Mouse (Mus musculus): ENCODE data around the gene Slc16a13. TPM values are rescaled to one million over a fixed set of nuclear protein-coding genes. Genes with fewer than 3 reads are reported as not detected.

Slc16a13 gene
- total and polyA plus RNA-seq, 3 experiments = 4.7 to 8.3 (median 5.7) TPM

DNA sequence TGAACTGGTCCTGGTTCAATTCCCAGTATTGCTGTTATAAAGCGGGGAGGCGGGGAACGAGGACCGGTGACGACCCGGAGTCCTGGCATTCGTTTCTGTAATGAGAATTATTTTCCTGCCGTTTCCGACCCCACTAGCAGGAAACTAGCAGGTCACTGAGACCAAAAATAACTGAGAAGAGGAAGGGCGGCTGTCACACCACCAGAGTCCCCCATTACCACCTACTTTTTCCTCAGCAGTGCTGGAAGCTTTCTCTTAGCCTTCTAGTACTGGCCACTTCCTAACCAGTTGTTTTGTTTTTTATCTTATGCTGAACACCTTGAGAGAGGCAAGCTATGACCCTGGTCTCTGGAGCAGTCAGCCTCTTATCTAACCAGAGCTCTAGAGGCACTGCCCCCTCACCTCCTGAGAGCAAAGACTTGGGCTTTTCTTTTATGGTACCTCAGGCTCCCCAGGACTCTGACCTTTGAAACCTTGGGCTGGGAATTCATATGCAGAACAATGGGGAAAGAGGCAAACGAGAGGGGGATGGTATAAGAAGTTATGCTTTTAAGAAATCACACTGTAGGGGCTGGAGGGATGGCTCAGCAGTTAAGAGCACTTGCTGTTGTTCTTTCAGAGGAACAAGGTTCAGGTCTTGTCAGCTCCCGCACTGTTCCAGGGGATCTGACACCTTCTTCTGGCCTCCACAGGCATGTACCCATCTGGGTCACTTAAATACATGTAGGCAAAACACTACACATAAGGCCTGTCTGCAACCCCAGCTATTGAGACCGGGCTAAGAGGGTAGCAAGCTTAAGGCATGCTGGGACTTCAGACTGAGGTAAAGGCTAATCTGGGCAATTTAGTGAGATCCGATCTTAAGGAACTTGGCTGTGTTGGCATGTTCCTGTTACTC is 988 bp upstream of the Slc16a13 start:
- DNase-seq (ENCODE audit: low spot score) (peak; percentile 64), ATAC-seq (ENCODE audit: extremely low read depth, insufficient number of reproducible peaks, low FRiP score, poor library complexity, severe bottlenecking) (peak; percentile 50)
- TF ChIP-seq TAL1 (conservative IDR thresholded peaks at IDR 0.05; ENCODE audit: low read depth, low read length) (peak; percentile 84), GATA1 (IDR thresholded peaks at IDR 0.05; ENCODE audit: borderline replicate concordance, low read length) (no peak)
- Histone ChIP-seq H3K4me3 (ENCODE audit: low read depth, low read length) (peak overlapping the region; percentile 73), H3K4me1 (ENCODE audit: insufficient read depth, low read depth, low read length) (peaks cover 60% of the 10 kb centered on the region), H3K9me3 (replicated peaks) (no peaks in the 10 kb centered on the region), H3K27me3 (ENCODE audit: insufficient read depth, low read length) (0 out of 2 replicates have a peak, but pooled peaks cover 3% of the 10 kb centered on the region), H3K36me3 (replicated peaks) (peaks cover 37% of the 10 kb centered on the region)

DNA sequence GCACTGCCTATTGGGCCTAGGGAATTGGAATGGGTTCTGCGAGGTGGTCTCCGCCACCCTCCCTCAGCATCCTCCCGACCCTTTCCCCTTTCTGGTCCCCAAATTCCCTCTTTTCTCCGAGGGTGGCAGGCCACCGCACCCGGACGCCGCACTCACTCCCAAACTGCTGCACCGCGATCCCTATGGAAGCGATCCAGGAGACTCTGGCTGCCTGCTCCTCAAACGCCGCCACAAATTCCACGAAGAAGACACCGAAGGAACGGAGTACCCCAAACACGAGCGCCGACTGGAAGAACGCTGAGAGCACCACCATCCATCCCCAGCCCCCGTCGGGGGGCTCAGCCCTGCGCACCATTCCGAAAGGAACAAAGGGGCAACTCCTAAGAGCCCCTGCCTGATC is 541 bp downstream of the Slc16a13 start:
- Histone ChIP-seq H3K36me3 (replicated peaks) (peaks cover 50% of the 10 kb centered on the region), H3K27me3 (ENCODE audit: insufficient read depth, low read length) (no peaks in the 10 kb centered on the region), H3K4me1 (ENCODE audit: insufficient read depth, low read depth, low read length) (peaks cover 56% of the 10 kb centered on the region), H3K4me3 (ENCODE audit: low read depth, low read length) (peak overlapping the region; percentile 73), H3K9me3 (replicated peaks) (no peaks in the 10 kb centered on the region)
- TF ChIP-seq GATA2 (IDR thresholded peaks at IDR 0.05; ENCODE audit: borderline replicate concordance, low read depth, low read length) (no peak), CTCF (IDR thresholded peaks at IDR 0.05; ENCODE audit: low read depth, low read length) (no peak), TAL1 (conservative IDR thresholded peaks at IDR 0.05; ENCODE audit: low read depth, low read length) (no peak), POLR2AphosphoS5 (IDR thresholded peaks at IDR 0.05; ENCODE audit: insufficient replicate concordance, low read depth, low read length) (no peak), GATA1 (IDR thresholded peaks at IDR 0.05; ENCODE audit: borderline replicate concordance, low read length) (no peak)
- DNase-seq (ENCODE audit: low spot score) (no peak), ATAC-seq (ENCODE audit: extremely low read depth, insufficient number of reproducible peaks, low FRiP score, poor library complexity, severe bottlenecking) (no peak)

DNA sequence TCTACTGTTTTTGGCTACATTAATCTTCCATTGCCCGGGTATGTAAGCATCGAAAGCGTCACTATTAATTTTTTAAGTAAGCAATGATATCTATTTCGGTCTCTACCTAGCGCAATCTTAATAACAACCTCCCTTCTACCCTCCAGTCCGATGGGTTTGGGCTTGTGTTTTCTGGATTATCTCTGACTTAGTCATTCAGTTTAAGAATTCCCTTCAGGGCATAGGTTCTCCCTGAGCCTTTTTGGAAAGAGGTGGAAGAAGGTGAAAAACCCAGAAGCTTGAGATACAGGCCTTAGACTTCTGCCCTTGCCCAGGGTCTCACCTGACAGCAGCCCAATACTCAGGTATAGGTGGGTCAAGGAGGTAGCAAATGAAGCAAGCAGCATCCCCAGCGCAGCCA is 991 bp downstream of the Slc16a13 start:
- DNase-seq (ENCODE audit: low spot score) (no peak), ATAC-seq (ENCODE audit: extremely low read depth, insufficient number of reproducible peaks, low FRiP score, poor library complexity, severe bottlenecking) (no peak)
- no peak for TF ChIP-seq GATA1 (IDR thresholded peaks at IDR 0.05; ENCODE audit: borderline replicate concordance, low read length)
- 0 out of 2 replicates have a peak, but pooled peaks cover 2% of the 10 kb centered on the region for H3K9me3 ChIP-seq (replicated peaks)
- H3K36me3 ChIP-seq (replicated peaks) = peaks cover 55% of the 10 kb centered on the region
- H3K4me3 ChIP-seq (ENCODE audit: low read depth, low read length) = peak overlapping the region; percentile 73
- peaks cover 56% of the 10 kb centered on the region for H3K4me1 ChIP-seq (ENCODE audit: insufficient read depth, low read depth, low read length)
- no peaks in the 10 kb centered on the region for H3K27me3 ChIP-seq (ENCODE audit: insufficient read depth, low read length)

DNA sequence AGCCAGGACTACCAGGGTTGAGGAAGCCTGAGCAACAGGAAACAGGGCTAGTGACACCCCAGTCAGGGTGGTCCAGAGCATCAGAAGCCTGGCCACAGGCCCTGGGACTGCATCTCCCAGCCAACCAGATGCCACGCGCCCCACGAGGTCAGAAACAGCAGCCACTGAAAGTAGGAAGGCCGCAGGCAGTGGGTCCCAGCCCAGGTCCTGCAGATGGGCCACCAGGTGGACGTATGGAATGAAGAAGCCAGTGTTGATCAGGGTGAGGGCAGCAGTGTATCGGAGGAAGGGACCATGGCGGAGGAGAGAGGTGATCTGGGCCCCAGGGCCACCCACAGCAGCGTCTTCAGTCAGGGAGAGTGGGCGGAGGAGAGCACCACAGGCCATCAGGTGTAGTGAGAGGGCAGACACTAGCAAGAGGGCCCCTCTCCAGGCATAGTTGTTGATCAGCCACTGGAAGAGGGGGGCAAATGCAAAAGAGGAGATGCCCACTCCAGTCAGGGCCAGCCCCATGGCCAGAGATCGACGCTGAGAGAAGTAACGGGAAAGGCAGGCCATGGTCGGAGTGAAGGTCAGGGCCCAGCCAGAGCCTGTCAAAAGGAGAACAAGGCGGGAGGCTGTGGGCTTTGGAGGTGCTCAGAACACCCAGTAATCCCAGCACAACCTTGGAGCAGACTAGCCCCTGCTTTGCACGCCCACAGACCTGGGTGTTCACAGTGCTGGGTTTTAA is 2.0 kb downstream of the Slc16a13 start:
- Histone ChIP-seq H3K4me3 (ENCODE audit: low read depth, low read length) (peak overlapping the region; percentile 58; the same call in 1 of the 2 replicates), H3K9me3 (replicated peaks) (peaks cover 10% of the 10 kb centered on the region; the same call in 1 of the 2 replicates), H3K36me3 (replicated peaks) (peaks cover 51% of the 10 kb centered on the region), H3K27me3 (ENCODE audit: insufficient read depth, low read length) (no peaks in the 10 kb centered on the region), H3K4me1 (ENCODE audit: insufficient read depth, low read depth, low read length) (peaks cover 53% of the 10 kb centered on the region)
- DNase-seq (ENCODE audit: low spot score) = no peak
- ATAC-seq (ENCODE audit: extremely low read depth, insufficient number of reproducible peaks, low FRiP score, poor library complexity, severe bottlenecking) = no peak
- no peak for TF ChIP-seq TAL1 (conservative IDR thresholded peaks at IDR 0.05; ENCODE audit: low read depth, low read length)
- TF ChIP-seq GATA2 (IDR thresholded peaks at IDR 0.05; ENCODE audit: borderline replicate concordance, low read depth, low read length) = no peak

DNA sequence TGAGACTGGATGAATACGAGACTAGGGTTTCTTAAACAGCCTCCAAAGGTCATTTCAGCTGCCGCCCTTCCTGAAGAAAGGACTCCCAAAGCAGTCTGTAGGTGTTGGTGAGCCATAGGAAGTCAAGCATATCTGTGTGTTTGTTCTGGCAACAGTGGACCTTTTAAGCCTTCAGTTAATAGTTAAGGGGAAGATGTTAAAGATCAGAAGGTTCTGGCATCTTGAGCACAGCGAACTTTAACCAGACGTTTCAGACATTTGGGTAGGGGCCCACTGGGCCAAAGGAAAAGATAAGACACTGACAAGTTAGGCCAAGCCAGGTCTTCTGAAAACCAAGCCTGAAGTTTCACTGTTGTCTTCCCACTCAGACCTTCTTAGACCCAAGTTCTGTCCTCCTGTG is 2.8 kb downstream of the Slc16a13 start:
- H3K36me3 ChIP-seq (replicated peaks) = peaks cover 45% of the 10 kb centered on the region
- H3K9me3 ChIP-seq (replicated peaks) = peaks cover 10% of the 10 kb centered on the region; the same call in 1 of the 2 replicates
- TF ChIP-seq TAL1 (conservative IDR thresholded peaks at IDR 0.05; ENCODE audit: low read depth, low read length) (no peak), GATA2 (IDR thresholded peaks at IDR 0.05; ENCODE audit: borderline replicate concordance, low read depth, low read length) (no peak), GATA1 (IDR thresholded peaks at IDR 0.05; ENCODE audit: borderline replicate concordance, low read length) (no peak), POLR2AphosphoS5 (IDR thresholded peaks at IDR 0.05; ENCODE audit: insufficient replicate concordance, low read depth, low read length) (no peak), CTCF (IDR thresholded peaks at IDR 0.05; ENCODE audit: low read depth, low read length) (no peak)
- peaks cover 47% of the 10 kb centered on the region for H3K4me1 ChIP-seq (ENCODE audit: insufficient read depth, low read depth, low read length)
- DNase-seq (ENCODE audit: low spot score) (no peak), ATAC-seq (ENCODE audit: extremely low read depth, insufficient number of reproducible peaks, low FRiP score, poor library complexity, severe bottlenecking) (no peak)
- H3K4me3 ChIP-seq (ENCODE audit: low read depth, low read length) = no peak overlapping the region
- H3K27me3 ChIP-seq (ENCODE audit: insufficient read depth, low read length) = no peaks in the 10 kb centered on the region

DNA sequence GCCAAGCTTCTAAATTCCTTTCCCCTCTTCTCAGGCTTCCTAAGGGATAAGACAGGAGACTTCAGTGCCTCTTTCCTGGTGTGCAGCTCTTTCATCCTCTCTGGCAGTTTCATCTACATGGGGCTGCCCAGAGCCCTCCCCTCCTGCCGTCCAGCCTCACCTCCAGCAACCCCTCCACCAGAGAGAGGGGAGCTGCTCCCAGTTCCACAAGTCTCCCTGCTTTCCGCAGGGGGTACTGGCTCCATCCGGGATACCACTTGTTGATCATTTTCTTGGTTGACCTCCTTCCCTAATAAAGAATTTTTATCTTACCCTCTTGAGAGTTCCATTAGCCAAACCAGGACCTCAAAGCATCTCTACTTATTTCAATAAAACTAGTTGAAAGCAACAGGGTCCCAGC is 4.8 kb downstream of the Slc16a13 start:
- H3K27me3 ChIP-seq (ENCODE audit: insufficient read depth, low read length) = peaks cover 2% of the 10 kb centered on the region
- DNase-seq (ENCODE audit: low spot score) (no peak), ATAC-seq (ENCODE audit: extremely low read depth, insufficient number of reproducible peaks, low FRiP score, poor library complexity, severe bottlenecking) (no peak)
- no peak overlapping the region for H3K4me3 ChIP-seq (ENCODE audit: low read depth, low read length)
- H3K9me3 ChIP-seq (replicated peaks) = peaks cover 10% of the 10 kb centered on the region; the same call in 1 of the 2 replicates
- H3K36me3 ChIP-seq (replicated peaks) = peaks cover 42% of the 10 kb centered on the region
- H3K4me1 ChIP-seq (ENCODE audit: insufficient read depth, low read depth, low read length) = peaks cover 31% of the 10 kb centered on the region
- TF ChIP-seq GATA1 (IDR thresholded peaks at IDR 0.05; ENCODE audit: borderline replicate concordance, low read length) (no peak), POLR2AphosphoS5 (IDR thresholded peaks at IDR 0.05; ENCODE audit: insufficient replicate concordance, low read depth, low read length) (no peak), CTCF (IDR thresholded peaks at IDR 0.05; ENCODE audit: low read depth, low read length) (no peak), GATA2 (IDR thresholded peaks at IDR 0.05; ENCODE audit: borderline replicate concordance, low read depth, low read length) (no peak), TAL1 (conservative IDR thresholded peaks at IDR 0.05; ENCODE audit: low read depth, low read length) (no peak)
